Mouse (Mus musculus): ENCODE data around the gene Zfp385b. TPM values are rescaled to one million over a fixed set of nuclear protein-coding genes. Genes with fewer than 3 reads are reported as not detected.

Gene Zfp385b
- polyA plus RNA-seq, 1 experiment from 2014 or later = 6.8 TPM

- no peak overlapping the region for H3K9ac ChIP-seq (replicated peaks)
- ATAC-seq = no peak
- WGBS (ENCODE audit: insufficient replicate concordance) = 64% methylated on average over 3 of the region's 3 CpGs
These were observed 6.4 kb downstream of the Zfp385b start for GRCm38 (mm10) chr2:77813029-77813428.

GRCm38 (mm10) chr2:77810748-77811147 lies 8.7 kb downstream of the Zfp385b start:
- Histone ChIP-seq H3K4me1 (ENCODE audit: insufficient read depth) (no peaks in the 10 kb centered on the region), H3K4me3 (ENCODE audit: low read depth, low read length) (no peak overlapping the region), H3K9me3 (ENCODE audit: low read length) (no peaks in the 10 kb centered on the region), H3K4me2 (ENCODE audit: low read depth, low read length) (no peak overlapping the region), H3K27ac (ENCODE audit: low read depth) (no peak overlapping the region), H3K36me3 (replicated peaks; ENCODE audit: insufficient read depth, low read length) (no peaks in the 10 kb centered on the region), H3K27me3 (ENCODE audit: insufficient read depth, low read length) (peaks cover 16% of the 10 kb centered on the region), H3K9ac (replicated peaks) (no peak overlapping the region)
- WGBS (ENCODE audit: insufficient replicate concordance) = 90% methylated on average over 5 of the region's 5 CpGs
- no peak for DNase-seq
- TF ChIP-seq EP300 (IDR thresholded peaks at IDR 0.05; ENCODE audit: low read depth) (no peak), CTCF (IDR thresholded peaks at IDR 0.05; ENCODE audit: low read depth) (no peak)
- ATAC-seq = no peak

More at GRCm38 (mm10) chr2:77813029-77813428, 6.4 kb downstream of the Zfp385b start:
- peaks cover 37% of the 10 kb centered on the region for H3K27me3 ChIP-seq (ENCODE audit: insufficient read depth, low read length)
- no peak overlapping the region for H3K27ac ChIP-seq (ENCODE audit: low read depth)
- H3K4me3 ChIP-seq (ENCODE audit: low read depth, low read length) = no peak overlapping the region
- TF ChIP-seq CTCF (IDR thresholded peaks at IDR 0.05; ENCODE audit: low read depth) (no peak), EP300 (IDR thresholded peaks at IDR 0.05; ENCODE audit: low read depth) (no peak)
- H3K4me2 ChIP-seq (ENCODE audit: low read depth, low read length) = no peak overlapping the region
- no peak for DNase-seq
- no peaks in the 10 kb centered on the region for H3K9me3 ChIP-seq (ENCODE audit: low read length)
- no peaks in the 10 kb centered on the region for H3K36me3 ChIP-seq (replicated peaks; ENCODE audit: insufficient read depth, low read length)
- H3K4me1 ChIP-seq (ENCODE audit: insufficient read depth) = no peaks in the 10 kb centered on the region

GRCm38 (mm10) chr2:77804781-77805180 lies 14.7 kb downstream of the Zfp385b start:
- ATAC-seq (no peak), DNase-seq (no peak)
- no peaks in the 10 kb centered on the region for H3K36me3 ChIP-seq (replicated peaks; ENCODE audit: insufficient read depth, low read length)
- no peak overlapping the region for H3K27ac ChIP-seq (ENCODE audit: low read depth)
- H3K9me3 ChIP-seq (ENCODE audit: low read length) = no peaks in the 10 kb centered on the region
- no peaks in the 10 kb centered on the region for H3K4me1 ChIP-seq (ENCODE audit: insufficient read depth)
- no peaks in the 10 kb centered on the region for H3K27me3 ChIP-seq (ENCODE audit: insufficient read depth, low read length)
- no peak for TF ChIP-seq CTCF (IDR thresholded peaks at IDR 0.05; ENCODE audit: low read depth)
- TF ChIP-seq EP300 (IDR thresholded peaks at IDR 0.05; ENCODE audit: low read depth) = no peak
- no peak overlapping the region for H3K9ac ChIP-seq (replicated peaks)
- H3K4me2 ChIP-seq (ENCODE audit: low read depth, low read length) = no peak overlapping the region
- WGBS (ENCODE audit: insufficient replicate concordance) = 77% methylated on average over 7 of the region's 7 CpGs
- no peak overlapping the region for H3K4me3 ChIP-seq (ENCODE audit: low read depth, low read length)

- no peak overlapping the region for H3K27ac ChIP-seq (ENCODE audit: low read depth)
- WGBS (ENCODE audit: insufficient replicate concordance) = 68% methylated on average over 3 of the region's 3 CpGs
These were observed 17.1 kb downstream of the Zfp385b start for GRCm38 (mm10) chr2:77802291-77802690.

GRCm38 (mm10) chr2:77801430-77801829 lies 18.0 kb downstream of the Zfp385b start:
- Histone ChIP-seq H3K9me3 (ENCODE audit: low read length) (no peaks in the 10 kb centered on the region), H3K36me3 (replicated peaks; ENCODE audit: insufficient read depth, low read length) (no peaks in the 10 kb centered on the region), H3K27me3 (ENCODE audit: insufficient read depth, low read length) (no peaks in the 10 kb centered on the region), H3K27ac (ENCODE audit: low read depth) (no peak overlapping the region), H3K9ac (replicated peaks) (no peak overlapping the region), H3K4me2 (ENCODE audit: low read depth, low read length) (no peak overlapping the region), H3K4me1 (ENCODE audit: insufficient read depth) (no peaks in the 10 kb centered on the region), H3K4me3 (ENCODE audit: low read depth, low read length) (no peak overlapping the region)
- WGBS (ENCODE audit: insufficient replicate concordance) = 76% methylated on average over 4 of the region's 4 CpGs
- TF ChIP-seq CTCF (IDR thresholded peaks at IDR 0.05; ENCODE audit: low read depth) (no peak), EP300 (IDR thresholded peaks at IDR 0.05; ENCODE audit: low read depth) (no peak)
- ATAC-seq (no peak), DNase-seq (no peak)

More at GRCm38 (mm10) chr2:77802291-77802690, 17.1 kb downstream of the Zfp385b start:
- Histone ChIP-seq H3K36me3 (replicated peaks; ENCODE audit: insufficient read depth, low read length) (no peaks in the 10 kb centered on the region), H3K9ac (replicated peaks) (no peak overlapping the region), H3K4me1 (ENCODE audit: insufficient read depth) (no peaks in the 10 kb centered on the region), H3K27me3 (ENCODE audit: insufficient read depth, low read length) (no peaks in the 10 kb centered on the region), H3K4me3 (ENCODE audit: low read depth, low read length) (no peak overlapping the region), H3K4me2 (ENCODE audit: low read depth, low read length) (no peak overlapping the region), H3K9me3 (ENCODE audit: low read length) (no peaks in the 10 kb centered on the region)
- no peak for TF ChIP-seq EP300 (IDR thresholded peaks at IDR 0.05; ENCODE audit: low read depth)
- no peak for TF ChIP-seq CTCF (IDR thresholded peaks at IDR 0.05; ENCODE audit: low read depth)
- ATAC-seq = no peak
- no peak for DNase-seq

GRCm38 (mm10) chr2:77801009-77801408 lies 18.4 kb downstream of the Zfp385b start:
- DNase-seq (no peak), ATAC-seq (no peak)
- TF ChIP-seq EP300 (IDR thresholded peaks at IDR 0.05; ENCODE audit: low read depth) (no peak), CTCF (IDR thresholded peaks at IDR 0.05; ENCODE audit: low read depth) (no peak)
- H3K36me3 ChIP-seq (replicated peaks; ENCODE audit: insufficient read depth, low read length) = no peaks in the 10 kb centered on the region
- WGBS (ENCODE audit: insufficient replicate concordance) = 68% methylated on average over 5 of the region's 5 CpGs
- H3K9me3 ChIP-seq (ENCODE audit: low read length) = no peaks in the 10 kb centered on the region
- no peak overlapping the region for H3K4me2 ChIP-seq (ENCODE audit: low read depth, low read length)
- H3K27me3 ChIP-seq (ENCODE audit: insufficient read depth, low read length) = no peaks in the 10 kb centered on the region
- H3K27ac ChIP-seq (ENCODE audit: low read depth) = no peak overlapping the region
- no peaks in the 10 kb centered on the region for H3K4me1 ChIP-seq (ENCODE audit: insufficient read depth)
- no peak overlapping the region for H3K4me3 ChIP-seq (ENCODE audit: low read depth, low read length)
- no peak overlapping the region for H3K9ac ChIP-seq (replicated peaks)

- 60% methylated on average over 5 of the region's 5 CpGs for WGBS (ENCODE audit: insufficient replicate concordance)
- TF ChIP-seq CTCF (IDR thresholded peaks at IDR 0.05; ENCODE audit: low read depth) (no peak), EP300 (IDR thresholded peaks at IDR 0.05; ENCODE audit: low read depth) (no peak)
- Histone ChIP-seq H3K36me3 (replicated peaks; ENCODE audit: insufficient read depth, low read length) (no peaks in the 10 kb centered on the region), H3K4me2 (ENCODE audit: low read depth, low read length) (no peak overlapping the region), H3K9me3 (ENCODE audit: low read length) (no peaks in the 10 kb centered on the region), H3K9ac (replicated peaks) (no peak overlapping the region), H3K27ac (ENCODE audit: low read depth) (no peak overlapping the region), H3K27me3 (ENCODE audit: insufficient read depth, low read length) (no peaks in the 10 kb centered on the region), H3K4me1 (ENCODE audit: insufficient read depth) (no peaks in the 10 kb centered on the region), H3K4me3 (ENCODE audit: low read depth, low read length) (no peak overlapping the region)
- DNase-seq (no peak), ATAC-seq (no peak)
These were observed 22.2 kb downstream of the Zfp385b start for GRCm38 (mm10) chr2:77797233-77797632.

Data from liver, postnatal 0 days (tissue).